Mouse (Mus musculus): ENCODE results near the gene Ifitm3.

GRCm38 (mm10) chr7:141003248-141004010 is 7.1 kb downstream of the Ifitm3 start:
- no peak for TF ChIP-seq CTCF (IDR thresholded peaks at IDR 0.05; ENCODE audit: low read depth, low read length)
- TF ChIP-seq POLR2A (IDR thresholded peaks at IDR 0.05; ENCODE audit: borderline replicate concordance, low read depth, low read length): no peak
